Mouse (Mus musculus) lung, adult 10 weeks (tissue): ENCODE measurements around the gene Supv3l1. TPM values are rescaled to one million over a fixed set of nuclear protein-coding genes. Genes with fewer than 3 reads are reported as not detected.

ENCODE experiments used
- polyA plus RNA-seq: library from polyadenylated mRNA; stranded (reverse); fragments of 350-450 nt; fragmentation: Illumina TruSeq; extraction: RNeasy Lipid Tissue Mini Kit (QIAGEN cat#74804); gene quantifications from one replicate; pipeline ENCODE4 v1.2.3, GENCODE M21; 2014; ENCODE audit warnings: low read depth, low replicate concordance; ENCODE audit not compliant: insufficient read depth

The Supv3l1 gene
- polyA plus RNA-seq = 8.4 TPM

DNA sequence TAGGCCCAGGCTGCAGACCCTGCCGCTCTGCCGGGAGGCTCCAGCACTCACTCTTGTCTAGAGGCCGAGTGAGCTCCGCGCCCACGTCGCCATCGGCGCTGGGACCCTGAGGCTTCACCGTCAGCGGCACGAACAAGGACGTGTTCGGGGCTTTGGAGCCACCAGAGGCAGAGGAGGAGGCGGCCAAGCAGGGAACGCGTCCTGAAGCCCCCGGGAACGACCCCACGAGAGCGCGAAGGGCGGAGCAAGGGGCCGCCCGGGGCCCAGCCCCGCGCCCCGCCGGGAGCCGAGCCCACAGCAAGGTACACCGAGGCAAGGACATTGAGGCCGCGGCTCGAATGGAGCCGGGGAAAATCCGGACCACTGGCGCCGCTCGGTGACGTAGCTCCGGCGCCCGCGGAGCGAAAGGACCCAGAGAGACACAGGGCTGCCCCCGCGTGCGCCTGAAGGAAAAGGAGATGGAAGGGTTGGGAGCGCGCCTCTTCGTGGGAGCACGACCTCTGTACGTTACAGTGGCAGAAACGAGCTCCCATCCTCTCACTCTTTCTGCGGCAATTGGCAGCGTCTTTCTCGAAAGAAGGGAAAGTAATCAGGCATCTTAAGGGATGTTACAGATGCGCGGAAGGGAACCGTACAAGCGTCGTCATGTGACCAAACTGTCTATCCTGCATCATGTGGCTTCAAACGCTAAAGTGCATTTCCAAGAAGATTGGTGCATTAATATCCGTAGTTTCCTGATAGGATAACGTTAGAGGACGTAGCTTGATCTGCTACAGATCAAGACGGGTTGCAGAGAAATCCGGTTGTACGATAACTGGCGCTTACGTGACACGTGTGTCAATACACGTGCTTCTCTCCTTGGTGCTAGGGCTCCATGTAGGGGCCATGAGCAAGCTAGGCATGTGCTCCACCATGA lies at the start of gene Supv3l1, which contains the start of gene 4930507D05Rik:
Gene Supv3l1, minus strand, starts transcription at position 375 of the 916 bp plus-strand sequence.
Gene 4930507D05Rik, plus strand, starts transcription at position 126 of the 916 bp plus-strand sequence.

DNA sequence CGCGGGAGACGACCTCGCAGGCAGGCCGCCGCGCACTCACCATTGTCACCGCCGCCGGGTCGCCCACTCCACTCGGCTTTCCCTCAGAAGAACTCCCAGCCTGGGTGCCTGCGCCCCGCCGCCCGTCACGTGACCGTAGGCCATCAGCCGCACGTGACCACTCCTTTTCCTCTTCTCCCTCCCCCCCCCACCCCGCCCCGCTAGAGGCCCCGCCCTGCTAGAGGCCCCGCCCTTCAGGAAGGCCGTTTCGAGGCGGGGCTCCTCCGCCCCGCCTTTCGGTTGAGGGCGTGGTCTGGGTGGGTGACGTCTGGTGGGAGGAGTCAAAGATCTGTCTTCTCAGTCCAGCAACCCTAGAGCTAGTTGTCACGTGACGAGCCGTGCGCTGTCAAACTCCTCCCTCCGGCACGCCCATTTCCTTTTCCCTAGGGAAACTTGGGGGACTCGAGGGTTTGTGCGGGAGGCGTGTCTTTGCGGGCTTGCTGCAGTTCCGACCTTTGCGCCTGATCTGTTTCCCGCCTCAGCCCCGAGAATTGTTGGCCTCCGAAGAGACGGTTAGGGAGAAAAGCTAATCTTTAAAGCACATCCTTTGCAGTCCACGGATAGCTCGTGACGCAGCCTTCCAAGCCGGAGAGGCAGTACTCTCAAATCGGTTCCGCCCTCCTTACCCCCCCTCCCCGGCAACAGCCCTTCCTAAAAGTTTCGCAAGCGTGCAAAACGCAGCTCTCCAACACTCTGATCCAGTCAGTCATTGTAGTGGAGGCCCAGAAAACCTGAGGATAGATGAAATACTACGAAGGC lies 37.3 kb upstream of the Supv3l1 start, which contains the start of gene Vps26a:
Gene Vps26a, minus strand, starts transcription at position 188 of the 798 bp plus-strand sequence.

DNA sequence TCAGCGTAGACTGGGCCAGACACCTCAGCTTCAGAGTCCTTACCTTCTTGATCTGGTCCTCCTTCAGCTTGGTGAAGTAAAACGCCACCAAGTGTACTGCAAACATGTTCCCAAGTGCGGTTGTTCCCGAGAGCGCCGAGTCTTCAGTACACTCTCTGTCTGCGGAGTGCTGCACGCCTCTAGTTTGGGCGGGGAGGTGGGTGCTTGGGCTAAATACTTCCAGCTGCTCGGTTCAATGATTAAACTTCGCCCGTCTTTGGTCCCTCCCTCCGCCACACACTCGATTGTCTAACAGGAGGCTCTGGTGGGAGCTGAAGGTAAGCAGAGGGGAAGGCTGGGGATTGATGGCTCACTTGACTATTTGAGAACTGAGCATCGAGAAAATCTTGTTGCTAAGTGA lies 27.3 kb downstream of the Supv3l1 start, which contains the start of gene Hkdc1:
Gene Hkdc1, minus strand, starts transcription at position 237 of the 400 bp plus-strand sequence.

DNA sequence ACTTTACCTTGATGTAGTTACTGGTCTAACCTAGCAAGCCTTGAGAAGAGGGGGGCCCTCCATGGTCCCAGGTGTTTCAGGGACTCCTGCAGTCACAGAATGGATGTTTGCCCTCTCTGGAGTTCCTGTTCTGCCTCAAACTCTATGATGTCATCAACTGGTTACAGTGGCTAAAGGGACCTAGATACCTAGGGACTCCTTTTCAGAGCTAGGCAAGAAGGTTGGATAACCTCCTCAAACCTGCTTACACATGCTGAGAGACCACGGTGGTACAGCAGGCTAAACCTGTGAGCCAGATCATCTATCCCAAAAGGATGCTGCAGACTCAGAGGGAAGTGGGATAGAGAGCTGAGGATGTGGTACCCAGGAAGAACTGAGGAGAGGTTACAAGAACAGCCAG lies 69.7 kb downstream of the Supv3l1 start, which contains the start of gene Hk1:
Gene Hk1, minus strand, starts transcription at position 101 of the 400 bp plus-strand sequence.

Other genes starting within 250 kb of the Supv3l1 start
- 44.5 TPM for gene Tspan15, start 218.5 kb downstream of the Supv3l1 start, polyA plus RNA-seq
- gene Tacr2, start 197.3 kb downstream of the Supv3l1 start, polyA plus RNA-seq = 0.10 TPM
- 17.9 TPM for gene Hk1, start 69.8 kb downstream of the Supv3l1 start, polyA plus RNA-seq
- gene Hkdc1, start 27.2 kb downstream of the Supv3l1 start, polyA plus RNA-seq = 3.0 TPM
- not detected for gene 4930507D05Rik, start 249 bp downstream of the Supv3l1 start, polyA plus RNA-seq
- 33.3 TPM for gene Vps26a, start 37.1 kb upstream of the Supv3l1 start, polyA plus RNA-seq
- 199 TPM for gene Srgn, start 77.7 kb upstream of the Supv3l1 start, polyA plus RNA-seq
- 24.5 TPM for gene Kif1bp, start 128.7 kb upstream of the Supv3l1 start, polyA plus RNA-seq
- gene Ddx21, start 152.5 kb upstream of the Supv3l1 start, polyA plus RNA-seq = 16.6 TPM
- gene Ddx50, start 201.5 kb upstream of the Supv3l1 start, polyA plus RNA-seq = 53.1 TPM